In the genomic region with DNA sequence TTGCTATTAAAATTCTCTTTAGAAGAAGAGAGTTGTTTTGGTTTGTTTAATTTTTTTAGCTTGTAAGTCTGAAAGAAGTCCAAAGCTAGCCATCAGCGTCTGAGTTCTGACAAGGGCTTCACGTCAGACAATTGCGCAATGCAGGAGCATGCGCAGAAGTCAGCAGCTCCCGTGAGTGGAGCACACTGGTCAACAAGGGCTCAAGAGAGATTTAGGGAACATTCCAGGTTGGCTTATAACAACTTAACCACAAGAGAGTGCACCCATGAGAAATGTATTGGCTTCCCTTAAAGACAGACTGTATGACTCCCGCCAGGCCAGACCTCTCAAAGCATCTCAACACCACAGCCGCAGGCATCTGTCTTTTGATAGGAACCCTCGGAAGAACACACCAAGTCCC, we compare ENCODE assay signal across 12 mouse cellular contexts. TPM values are rescaled to one million over a fixed set of nuclear protein-coding genes. Genes with fewer than 3 reads are reported as not detected.
A peak's percentile ranks its signal among the peaks of the same experiment; 100 is the strongest.
DNase-seq lines count a peak whose midpoint lies in the region; ATAC-seq lines count a peak whose summit lies in the region.
"Had no signal": no experiment of that assay in that cellular context is flagged by ENCODE, and none has a peak within 500 bp of the region (broad histone marks: within the 10 kb centered on the region; RNA-seq: fewer than 3 reads in every experiment).

No protein-coding gene starts in this region.

- H3K4me1 ChIP-seq in midbrain, embryonic 14.5 days (ENCODE audit: control insufficient read depth, insufficient read depth, low read length), result no peaks in the 10 kb centered on the region

- H3K27me3 ChIP-seq in midbrain, embryonic 14.5 days (ENCODE audit: control insufficient read depth, insufficient read depth, low read length), result no peaks in the 10 kb centered on the region
- H3K27me3 ChIP-seq: embryonic facial prominence, embryonic 15.5 days had no signal

- intact Hi-C loops in heart, postnatal 14 days (cut with DNase I), result no loop called here

- WGBS in midbrain, embryonic 14.5 days, result 91% methylated on average over 8 of the region's 8 CpGs

- peak; percentile 45 for DNase-seq in gastrocnemius, adult 18-20 months (ENCODE audit: low spot score)
- no peak for DNase-seq in gastrocnemius, postnatal 10 days
- peak; percentile 23 for DNase-seq in ES-CJ7 (ENCODE audit: low read depth, low spot score)
- peak; percentile 68 to 71 for DNase-seq in heart, postnatal 14 days
- DNase-seq in lung, postnatal 36 days, result peak; percentile 89
- no peak for DNase-seq in right cerebral cortex, postnatal 36 days (ENCODE audit: low spot score in 2 of 2)
- DNase-seq in midbrain, embryonic 14.5 days, result no peak
- DNase-seq in embryo, embryonic 9.5 days (ENCODE audit: extremely low spot score), result no peak
- DNase-seq: cerebellum, postnatal 25 days; thymus, adult 2 months had no signal

- no peak overlapping the region for H3K9ac ChIP-seq in midbrain, embryonic 14.5 days (replicated peaks; ENCODE audit: low read length)
- H3K9ac ChIP-seq: embryonic facial prominence, embryonic 15.5 days had no signal

- no peaks in the 10 kb centered on the region for H3K9me3 ChIP-seq in midbrain, embryonic 14.5 days (ENCODE audit: control insufficient read depth, low read length)
- H3K9me3 ChIP-seq: embryonic facial prominence, embryonic 15.5 days had no signal

- ATAC-seq in midbrain, embryonic 14.5 days (ENCODE audit: low FRiP score, low TSS enrichment), result no peak

- no peaks in the 10 kb centered on the region for H3K36me3 ChIP-seq in midbrain, embryonic 14.5 days (ENCODE audit: control insufficient read depth, insufficient read depth, low read length)
- H3K36me3 ChIP-seq: embryonic facial prominence, embryonic 15.5 days had no signal

- no peak overlapping the region for H3K4me2 ChIP-seq in midbrain, embryonic 14.5 days (ENCODE audit: low read length)
- H3K4me2 ChIP-seq: embryonic facial prominence, embryonic 15.5 days had no signal

- H3K4me3 ChIP-seq in midbrain, embryonic 14.5 days (replicated peaks; ENCODE audit: low read depth, low read length), result no peak overlapping the region
- H3K4me3 ChIP-seq: embryonic facial prominence, embryonic 15.5 days; left cerebral cortex, adult 2 months had no signal

- H3K27ac ChIP-seq in midbrain, embryonic 14.5 days (replicated peaks; ENCODE audit: low read depth, low read length), result no peak overlapping the region
- H3K27ac ChIP-seq: embryonic facial prominence, embryonic 15.5 days; left cerebral cortex, adult 2 months had no signal

RNA-seq across cellular contexts. Expression of a gene that starts 15.6 kb away (rescaled TPM):
- total RNA-seq in gastrocnemius, adult 18-20 months (2021), result 1 to 10 TPM; 1.8 to 2.2 TPM
- 1 to 10 TPM; 2.3 to 3.6 TPM for total RNA-seq in gastrocnemius, postnatal 10 days (2021)
- 1 to 10 TPM; 4.7 to 4.9 TPM for total RNA-seq in heart, postnatal 14 days (2021)
- polyA plus RNA-seq in midbrain, embryonic 14.5 days (2014; fragmentation: Nextera tagmentation; extraction: Ambion mirVana), result 0.16 and 0.30 TPM in 2 replicates

Comparison
In these comparisons a context has a peak if more than half of its experiments do, and no peak if none do; other contexts are left out.
1. DNase-seq: peak in gastrocnemius, adult 18-20 months (single experiment), ES-CJ7 (single experiment), heart, postnatal 14 days (2 of 2) and lung, postnatal 36 days (single experiment); none in gastrocnemius, postnatal 10 days (single experiment), right cerebral cortex, postnatal 36 days (0 of 2), midbrain, embryonic 14.5 days (single experiment) and embryo, embryonic 9.5 days (single experiment).